Mouse (Mus musculus): Measurements from ENCODE around the gene Zfp708. TPM values are rescaled to one million over a fixed set of nuclear protein-coding genes. Genes with fewer than 3 reads are reported as not detected.
"Not testable (repeated sequence)": the region's sequence is repeated elsewhere in the genome, so short reads cannot be mapped to it uniquely, and the experiment has no call there.

The Zfp708 gene
- 1 to 10 TPM in 1 of 4 experiments, under 1 TPM in 2, not detected in 1; 0.73 to 2.2 (median 0.84) TPM for total RNA-seq (2022)

DNA sequence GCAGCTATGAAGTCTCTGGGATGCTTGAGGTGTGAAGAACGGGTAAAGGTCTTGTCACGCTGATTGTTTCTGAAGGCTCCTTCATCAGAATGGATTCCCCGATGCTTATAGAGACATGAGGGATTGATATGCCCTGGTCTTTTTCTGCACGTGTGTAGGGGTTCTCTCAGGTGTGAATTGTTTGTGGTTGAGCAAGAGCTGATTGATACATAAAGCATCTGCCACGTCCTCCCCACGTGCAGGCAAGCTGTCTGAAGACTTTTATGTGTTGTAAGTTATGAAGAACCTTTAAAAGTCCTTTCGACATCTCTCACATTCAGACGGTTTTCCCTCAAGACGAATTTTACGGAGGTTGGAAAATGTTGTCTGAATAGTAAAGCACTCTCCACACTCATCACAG, at the start of gene Zfp708:
Gene Zfp708, minus strand, starts transcription at position 101 of the 400 bp plus-strand sequence.
- DNase-seq, result no peak

- DNase-seq, result peak; percentile 80
Observed at GRCm38 (mm10) chr13:67128038-67128721, 30.4 kb upstream of the Zfp708 start.

DNA sequence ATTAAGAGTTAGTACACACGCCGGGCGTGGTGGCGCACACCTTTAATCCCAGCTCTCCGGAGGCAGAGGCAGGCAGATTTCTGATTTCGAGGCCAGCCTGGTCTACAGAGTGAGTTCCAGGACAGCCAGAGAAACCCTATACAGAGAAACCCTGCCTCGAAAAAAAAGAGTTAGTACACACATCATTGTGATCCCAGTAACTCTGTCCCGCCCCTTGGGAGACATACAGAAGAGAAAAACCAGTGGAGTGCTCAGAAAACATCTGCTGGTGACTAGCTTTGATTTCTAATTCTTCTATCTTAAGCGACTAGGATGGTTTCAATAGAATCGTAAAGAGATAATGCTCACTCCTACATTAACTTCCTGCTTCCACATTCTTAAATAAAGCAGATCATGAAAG, 29.7 kb upstream of the Zfp708 start:
- not testable (repeated sequence) for DNase-seq

DNA sequence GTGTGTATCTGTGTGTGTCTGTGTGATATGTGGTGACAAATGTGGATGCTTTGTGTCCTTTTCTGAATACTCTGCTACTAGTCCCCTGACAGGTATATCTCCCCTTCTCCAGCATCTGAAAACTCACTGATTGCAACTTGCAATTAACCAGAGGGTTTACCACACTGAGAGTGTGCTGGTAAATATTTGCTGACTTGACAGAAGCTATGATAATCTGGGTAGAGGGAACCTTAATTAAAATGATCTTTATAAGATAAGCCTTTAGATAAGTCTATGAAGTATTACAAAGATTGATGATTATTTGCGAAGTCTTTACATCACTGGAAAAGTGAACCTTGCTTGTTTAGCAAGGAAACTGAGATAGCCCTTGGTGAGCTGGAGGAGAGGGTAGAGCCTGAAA, 26.7 kb upstream of the Zfp708 start:
- no peak for DNase-seq

- not testable (repeated sequence) for DNase-seq
Observed at GRCm38 (mm10) chr13:67121360-67121759, 23.6 kb upstream of the Zfp708 start, which contains the start of gene Zfp759. Gene Zfp759, plus strand, starts transcription at chr13:67121660.

DNA sequence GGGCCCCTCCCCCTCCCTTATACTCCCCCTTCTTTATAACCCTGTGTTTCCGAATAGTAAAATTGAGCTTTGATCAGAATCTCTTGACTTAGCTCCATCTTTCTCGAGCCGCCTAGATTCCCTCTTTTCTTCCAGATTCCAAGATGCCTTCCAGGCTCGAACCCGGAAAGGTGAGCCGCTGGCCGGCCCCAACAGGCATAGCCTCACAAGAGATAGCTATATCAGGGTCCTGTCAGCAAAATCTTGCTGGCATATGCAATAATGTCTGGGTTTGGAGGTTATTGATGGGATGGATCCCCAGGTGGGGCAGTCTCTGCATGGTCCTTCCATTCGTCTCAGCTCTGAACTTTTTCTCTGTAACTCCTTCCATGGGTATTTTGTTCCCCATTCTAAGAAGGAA, 18.4 kb upstream of the Zfp708 start, which contains the start of gene Rslcan18:
Gene Rslcan18, minus strand, starts transcription at position 101 of the 400 bp plus-strand sequence.
- not testable (repeated sequence) for DNase-seq

DNA sequence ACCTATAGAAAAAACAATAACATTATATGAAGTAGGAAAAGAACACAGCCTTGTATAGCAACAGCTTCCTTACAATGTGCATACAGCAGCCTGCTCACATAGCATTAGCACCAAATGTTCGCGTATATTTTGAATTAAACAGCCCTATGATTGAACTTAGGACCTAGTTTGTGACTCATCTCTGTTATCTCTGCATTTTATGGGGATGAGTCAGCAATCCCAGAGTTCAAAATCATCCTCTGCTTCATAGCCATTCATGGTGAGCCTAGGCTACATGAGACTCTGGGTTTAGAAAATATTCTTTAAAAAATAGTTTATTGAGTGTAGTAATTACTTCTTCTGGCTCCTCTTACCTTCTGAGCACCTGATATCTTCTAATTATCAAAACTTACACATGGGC, 15.5 kb upstream of the Zfp708 start:
- DNase-seq, result no peak

DNA sequence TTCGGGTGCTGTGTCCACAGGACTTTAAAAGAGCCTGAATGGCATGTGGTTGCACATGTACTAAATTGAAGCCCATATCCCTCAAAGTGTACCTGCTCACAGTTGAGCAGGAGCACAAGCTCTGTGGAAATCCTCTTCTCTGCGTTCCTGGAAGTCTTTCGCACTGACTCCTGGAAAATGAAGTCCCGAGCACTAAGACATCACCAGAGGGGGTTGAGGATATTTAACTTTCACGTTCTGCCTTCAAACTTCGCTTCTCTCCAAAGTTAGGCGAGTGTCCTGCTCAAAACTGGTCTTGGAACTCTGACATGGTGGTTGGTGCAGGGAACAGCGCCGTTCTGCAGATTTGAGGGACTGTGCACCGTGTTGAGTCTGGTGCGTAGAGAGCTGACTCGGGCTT, 14.3 kb upstream of the Zfp708 start:
- no peak for DNase-seq

- peak; percentile 19 for DNase-seq
Observed at GRCm38 (mm10) chr13:67108821-67109206, 11.0 kb upstream of the Zfp708 start.

GRCm38 (mm10) chr13:67108194-67108820, 10.5 kb upstream of the Zfp708 start, which contains the start of gene Gm28557:
Gene Gm28557, minus strand, starts transcription at chr13:67108604.
- DNase-seq, result peak; percentile 89

DNA sequence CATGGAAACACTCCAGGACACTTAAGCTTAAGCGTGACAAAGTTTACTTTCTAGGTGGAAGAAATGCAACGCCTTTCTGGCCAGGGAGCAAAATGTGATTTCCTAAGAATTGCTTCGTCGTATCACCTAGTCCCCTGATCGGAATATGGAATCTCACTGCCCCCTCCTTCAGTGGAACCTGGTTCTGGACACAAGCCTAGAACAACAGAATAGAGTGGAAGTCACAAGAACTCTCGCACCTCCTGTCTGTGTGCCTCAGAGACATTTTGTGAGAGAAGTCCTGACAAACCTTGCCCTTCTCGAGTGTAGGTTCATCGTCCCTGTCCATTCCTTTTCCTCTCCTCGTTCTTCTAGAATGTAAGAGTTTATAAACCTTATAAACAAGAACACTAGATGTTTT, 9.9 kb upstream of the Zfp708 start:
- DNase-seq, result no peak

DNA sequence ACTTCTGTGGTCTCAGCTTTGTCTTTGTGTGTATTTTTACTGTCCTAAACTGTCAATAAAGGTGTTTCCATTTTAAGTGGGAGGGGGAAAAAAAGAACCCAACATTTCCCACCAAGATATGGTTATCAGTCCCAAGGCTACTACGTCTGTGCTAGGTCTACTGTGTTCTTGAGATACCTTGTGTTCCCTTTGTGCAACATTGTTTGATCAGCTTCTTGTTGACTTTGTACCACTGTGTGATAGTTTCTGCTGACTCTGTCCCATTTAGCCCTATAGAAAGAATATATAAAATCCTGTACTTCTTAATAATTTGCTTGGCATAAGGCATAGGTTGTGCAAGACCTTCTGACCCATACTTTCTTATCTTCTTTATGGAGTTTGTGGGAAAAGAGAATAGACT, 7.6 kb downstream of the Zfp708 start:
- DNase-seq, result no peak

GRCm38 (mm10) chr13:67081946-67082345, 15.8 kb downstream of the Zfp708 start:
- DNase-seq, result no peak

DNA sequence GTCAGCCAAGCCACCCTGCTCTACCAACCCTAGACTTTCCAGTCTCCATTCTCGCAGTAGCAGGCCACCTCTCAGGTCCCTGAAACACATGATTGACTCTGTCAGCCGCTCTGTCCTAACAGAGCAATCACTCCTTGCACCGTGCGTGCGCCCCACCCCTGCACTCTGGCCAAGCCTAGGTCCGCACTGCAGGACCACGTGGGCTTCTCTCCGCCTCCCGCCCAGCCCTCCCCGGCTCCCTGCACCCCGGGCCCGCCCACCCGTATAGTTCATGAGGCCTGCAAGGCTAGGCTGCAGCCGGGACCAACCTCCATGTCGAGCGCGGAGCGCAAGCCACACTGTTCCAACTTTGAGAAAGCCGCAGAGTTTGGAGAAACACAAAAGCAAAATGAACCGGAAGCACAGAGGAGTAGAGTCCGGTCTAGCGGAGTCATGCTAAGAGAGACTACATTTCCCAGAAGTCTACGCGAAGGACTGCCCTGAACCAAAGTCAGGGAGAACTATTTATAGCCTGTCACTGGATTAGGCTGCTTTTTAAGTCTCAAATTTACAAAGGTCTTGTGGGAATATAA, 16.5 kb downstream of the Zfp708 start:
- DNase-seq, result peak; percentile 68

DNA sequence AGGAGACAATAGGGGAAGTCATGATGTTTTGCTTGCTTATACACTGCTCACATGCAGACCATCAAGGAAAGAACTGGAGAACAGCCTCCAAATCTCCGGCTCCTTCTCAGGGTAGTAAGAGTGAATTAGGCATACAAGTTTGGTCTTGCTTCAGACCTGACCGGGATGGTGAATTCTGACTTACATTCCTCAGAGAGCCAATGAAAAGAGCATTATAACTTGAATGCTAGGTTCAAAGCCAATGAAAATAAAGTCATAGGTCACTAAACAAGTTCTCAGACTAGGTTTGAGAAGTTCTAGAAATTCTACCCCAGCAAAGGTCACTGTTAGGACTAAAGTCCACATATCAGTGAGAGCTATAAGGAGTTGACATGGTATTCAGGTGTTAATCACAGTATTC, 20.5 kb downstream of the Zfp708 start:
- DNase-seq, result no peak

- no peak for DNase-seq
Observed at GRCm38 (mm10) chr13:67072786-67073185, 25.0 kb downstream of the Zfp708 start.

GRCm38 (mm10) chr13:67065386-67065785, 32.4 kb downstream of the Zfp708 start:
- DNase-seq, result no peak

GRCm38 (mm10) chr13:67062427-67062826, 35.3 kb downstream of the Zfp708 start:
- DNase-seq, result no peak

DNA sequence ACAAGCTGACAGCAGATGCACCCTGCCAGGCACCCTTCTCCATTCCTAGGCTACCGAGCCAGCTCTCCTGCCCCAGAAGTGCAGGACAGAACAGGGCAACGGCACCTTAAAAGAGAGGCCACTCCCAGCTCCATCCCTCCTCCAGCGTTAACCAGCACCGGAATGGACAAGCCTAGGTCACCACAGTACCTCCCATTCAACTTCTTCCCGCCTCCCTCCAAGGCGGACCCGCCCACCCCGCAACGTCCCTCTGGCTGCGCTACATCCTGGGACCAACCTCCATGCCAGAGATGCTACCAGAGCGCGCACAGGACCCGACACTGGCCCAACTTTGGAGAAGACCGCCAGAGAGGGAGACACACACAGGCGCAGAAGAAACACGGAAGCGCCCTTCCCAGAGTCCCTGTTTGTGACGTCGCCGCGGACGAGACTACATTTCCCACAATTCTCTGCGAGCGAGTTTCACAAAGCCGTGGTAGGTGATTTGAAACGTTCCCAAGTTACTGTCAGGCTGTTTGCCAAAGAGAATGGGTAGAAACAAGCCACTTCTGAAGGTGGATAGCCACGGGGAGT, 36.9 kb downstream of the Zfp708 start, which contains the start of gene Zfp712:
Gene Zfp712, minus strand, starts transcription at position 385 of the 573 bp plus-strand sequence.
- peak; percentile 92 for DNase-seq

GRCm38 (mm10) chr13:67060161-67060785, 37.5 kb downstream of the Zfp708 start:
- no peak for DNase-seq

All from adrenal gland, adult 8-10 months (tissue).